Mouse (Mus musculus) intestine, postnatal 0 days (tissue): ENCODE measurements around the gene Cog4. TPM values are rescaled to one million over a fixed set of nuclear protein-coding genes. Genes with fewer than 3 reads are reported as not detected.

Experiments used
- ATAC-seq: fragments of 200-750 bp; cut with Nextera tagmentation; 2 replicates; pipeline ENCODE4 v1.8.0; 2017; ENCODE audit warnings: mild to moderate bottlenecking, moderate TSS enrichment, moderate library complexity
- H3K27ac ChIP-seq: fragments of 300-500 bp; sonication (generic); 2 replicates; pipeline ENCODE4 v1.5.1; 2014; ENCODE audit warnings: mild to moderate bottlenecking, low read depth, low read length, moderate library complexity
- H3K27me3 ChIP-seq: fragments of 300-500 bp; sonication (generic); replicated peaks from 2 replicates; pipeline ENCODE4 v1.6.1; 2014; ENCODE audit warnings: low read length, mixed read lengths; ENCODE audit not compliant: control insufficient read depth, insufficient read depth
- H3K36me3 ChIP-seq: fragments of 300-500 bp; sonication (generic); 2 replicates; pipeline ENCODE4 v1.6.1; 2014; ENCODE audit warnings: mild to moderate bottlenecking, moderate library complexity; ENCODE audit not compliant: control insufficient read depth, insufficient read depth
- H3K4me1 ChIP-seq: fragments of 300-500 bp; sonication (generic); replicated peaks from 2 replicates; pipeline ENCODE4 v1.6.1; 2014; ENCODE audit warnings: antibody characterized with exemption, low read length, mixed read lengths; ENCODE audit not compliant: control insufficient read depth, insufficient read depth
- H3K4me2 ChIP-seq: fragments of 300-500 bp; sonication (generic); replicated peaks from 2 replicates; pipeline ENCODE4 v1.6.1; 2014; ENCODE audit warnings: low read depth, mild to moderate bottlenecking, moderate library complexity
- H3K4me3 ChIP-seq: fragments of 300-500 bp; sonication (generic); 2 replicates; pipeline ENCODE4 v1.5.1; 2014; ENCODE audit warnings: low read depth, low read length
- H3K9ac ChIP-seq: fragments of 300-500 bp; sonication (generic); 2 replicates; pipeline ENCODE4 v1.6.1; 2014; ENCODE audit warnings: mild to moderate bottlenecking, low read depth, low read length
- H3K9me3 ChIP-seq: fragments of 300-500 bp; sonication (generic); 2 replicates; pipeline ENCODE4 v1.6.1; 2016; ENCODE audit warnings: mixed run types; ENCODE audit not compliant: control insufficient read depth
- CTCF ChIP-seq: sonication (generic); IDR thresholded peaks from 2 replicates; pipeline ENCODE4 v1.5.1; 2016; ENCODE audit warnings: low read depth, mild to moderate bottlenecking, control low read depth, antibody characterized with exemption, moderate library complexity
- WGBS: fragments of 180-500 bp; shearing (Covaris S2); extraction: QIAGEN DNeasy Blood & Tissue Kit; methylation state at CpG from one replicate; pipeline ENCODE4 v1.1.7; 2014; 5-methylcytosine and 5-hydroxymethylcytosine counted together
- polyA plus RNA-seq: library from polyadenylated mRNA; unstranded; fragments of >200 nt; fragmentation: Nextera tagmentation; extraction: Ambion mirVana; gene quantifications from 2 replicates; pipeline ENCODE4 v1.2.1, GENCODE M21; 2015

The Cog4 gene
- polyA plus RNA-seq, 1 experiment from 2014 or later = 40.2 TPM

DNA sequence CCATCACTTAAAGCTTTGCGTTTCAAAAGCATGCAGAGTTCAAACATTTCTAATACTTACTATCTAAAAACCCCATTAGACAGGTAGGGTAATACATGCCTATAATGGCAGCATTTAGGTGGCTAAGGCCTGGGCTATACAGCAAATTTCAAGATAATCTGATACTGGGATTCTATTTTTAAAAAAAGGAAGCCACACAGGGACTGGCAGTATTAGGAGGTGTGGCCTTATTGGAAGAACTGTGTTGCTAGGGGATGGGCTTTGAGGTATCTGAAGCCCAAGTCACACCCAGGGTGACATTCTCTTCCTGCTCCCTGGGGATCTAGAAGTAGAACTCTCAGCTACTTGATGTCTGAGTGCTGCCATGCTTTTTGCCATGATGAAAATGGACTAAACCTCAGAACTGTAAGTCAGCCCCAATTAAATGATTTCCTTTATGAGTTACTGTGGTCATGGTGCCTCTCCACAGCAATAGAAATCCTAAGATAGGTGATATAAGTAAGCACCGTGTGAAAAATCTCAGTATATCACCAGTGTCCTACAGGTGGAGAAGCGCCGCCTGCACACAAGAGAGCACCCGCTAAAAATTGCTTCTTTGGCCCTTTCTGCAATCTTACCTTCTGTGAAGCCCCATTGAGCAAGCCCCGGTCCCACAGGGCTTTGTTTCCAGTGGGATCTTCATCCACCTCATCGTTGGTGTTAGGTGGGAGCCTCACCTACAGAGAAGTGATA is 33.9 kb upstream of the Cog4 start:
- no peak for TF ChIP-seq CTCF
- Histone ChIP-seq H3K4me1 (no peaks in the 10 kb centered on the region), H3K9me3 (no peaks in the 10 kb centered on the region), H3K27ac (no peak overlapping the region), H3K36me3 (peaks cover 84% of the 10 kb centered on the region), H3K4me2 (no peak overlapping the region), H3K4me3 (no peak overlapping the region), H3K9ac (no peak overlapping the region), H3K27me3 (no peaks in the 10 kb centered on the region)
- no peak for ATAC-seq
- WGBS = 92% methylated on average over 7 of the region's 7 CpGs

DNA sequence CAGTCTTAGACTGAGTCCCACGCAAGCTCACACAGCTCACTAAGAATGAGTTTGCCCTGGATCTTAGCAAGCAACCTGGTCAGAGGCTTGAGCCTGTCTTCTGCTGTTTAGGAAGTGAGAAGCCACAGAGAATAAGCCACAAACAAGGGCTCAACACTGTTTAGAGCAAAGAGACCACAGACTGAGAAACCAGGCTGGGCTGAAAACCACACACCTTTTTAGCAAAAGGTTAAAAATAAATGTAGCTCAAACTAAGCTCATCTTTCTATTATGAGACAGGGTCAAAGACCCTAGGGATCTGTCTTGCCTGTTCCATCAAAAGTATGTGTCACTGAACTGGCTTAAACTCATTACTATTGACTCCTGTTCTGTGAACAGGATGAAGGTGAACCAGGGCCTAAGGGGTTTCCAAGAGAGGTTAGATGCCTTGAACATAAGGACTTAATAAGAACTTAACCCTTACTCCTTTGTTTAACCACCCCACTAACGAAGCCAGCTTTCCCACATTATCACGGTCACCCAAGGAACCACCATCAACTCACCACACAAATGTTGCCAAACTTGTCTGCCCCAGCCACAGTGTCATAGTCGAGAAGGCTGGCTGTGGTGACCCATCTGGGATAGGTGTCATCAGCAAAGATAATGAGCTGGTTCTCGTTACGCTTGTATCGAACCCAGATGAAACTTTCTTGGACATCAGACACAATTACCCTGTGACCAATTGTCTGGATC is 33.2 kb upstream of the Cog4 start:
- WGBS = 88% methylated on average over 7 of the region's 7 CpGs
- Histone ChIP-seq H3K4me1 (no peaks in the 10 kb centered on the region), H3K9ac (no peak overlapping the region), H3K4me2 (no peak overlapping the region), H3K27ac (no peak overlapping the region), H3K36me3 (peaks cover 91% of the 10 kb centered on the region), H3K4me3 (no peak overlapping the region), H3K27me3 (no peaks in the 10 kb centered on the region), H3K9me3 (no peaks in the 10 kb centered on the region)
- ATAC-seq = no peak
- TF ChIP-seq CTCF = no peak

DNA sequence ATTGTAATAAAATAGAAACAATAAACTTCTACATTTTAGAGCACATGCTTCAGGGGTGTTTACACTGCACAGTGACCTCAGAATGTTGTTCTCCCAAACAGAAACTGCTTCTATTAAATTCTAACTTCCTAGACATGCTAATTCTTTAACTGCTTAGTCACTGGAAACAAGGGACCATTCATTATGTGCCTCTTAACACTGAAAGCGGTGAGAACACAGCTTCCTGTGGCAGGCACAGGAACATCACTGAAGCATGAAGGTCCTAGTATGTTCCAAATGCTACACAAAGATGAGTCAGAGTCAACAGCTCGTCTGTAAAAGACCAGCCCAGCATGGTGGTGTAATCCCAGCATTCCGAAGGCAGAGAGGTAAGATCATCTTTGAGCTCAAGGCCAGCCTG is 31.1 kb upstream of the Cog4 start:
- Histone ChIP-seq H3K36me3 (peaks cover 99% of the 10 kb centered on the region), H3K9me3 (no peaks in the 10 kb centered on the region), H3K4me2 (no peak overlapping the region), H3K4me1 (no peaks in the 10 kb centered on the region), H3K4me3 (no peak overlapping the region), H3K27me3 (no peaks in the 10 kb centered on the region), H3K9ac (no peak overlapping the region), H3K27ac (no peak overlapping the region)
- no peak for TF ChIP-seq CTCF
- no peak for ATAC-seq
- 63% methylated on average over 3 of the region's 3 CpGs for WGBS

DNA sequence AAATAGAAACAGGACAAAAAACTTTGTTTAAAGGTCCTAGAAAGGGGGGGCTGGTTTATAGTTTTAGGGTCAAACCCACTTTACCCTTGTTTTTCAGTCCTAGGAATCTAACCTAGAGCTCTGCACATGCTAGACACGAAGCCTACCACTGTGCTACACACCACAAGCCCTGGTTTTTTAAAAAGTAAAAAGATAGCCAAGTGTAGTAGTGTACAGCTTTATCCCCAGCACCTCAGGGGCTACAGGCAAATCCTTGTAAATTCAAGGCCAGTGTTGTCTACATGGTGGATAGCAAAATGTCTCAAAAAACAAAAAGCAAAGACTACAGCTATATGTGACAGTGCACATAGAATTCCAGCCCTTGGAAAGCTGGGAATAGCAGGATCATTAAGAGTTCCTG is 29.4 kb upstream of the Cog4 start:
- no peak overlapping the region for H3K4me3 ChIP-seq
- no peaks in the 10 kb centered on the region for H3K9me3 ChIP-seq
- H3K4me1 ChIP-seq = no peaks in the 10 kb centered on the region
- no peak for TF ChIP-seq CTCF
- H3K36me3 ChIP-seq = peaks cover 98% of the 10 kb centered on the region
- ATAC-seq = no peak
- no peak overlapping the region for H3K9ac ChIP-seq
- H3K27ac ChIP-seq = no peak overlapping the region
- no peaks in the 10 kb centered on the region for H3K27me3 ChIP-seq
- H3K4me2 ChIP-seq = no peak overlapping the region
- WGBS = 97% methylated on average over 1 of the region's 1 CpGs

DNA sequence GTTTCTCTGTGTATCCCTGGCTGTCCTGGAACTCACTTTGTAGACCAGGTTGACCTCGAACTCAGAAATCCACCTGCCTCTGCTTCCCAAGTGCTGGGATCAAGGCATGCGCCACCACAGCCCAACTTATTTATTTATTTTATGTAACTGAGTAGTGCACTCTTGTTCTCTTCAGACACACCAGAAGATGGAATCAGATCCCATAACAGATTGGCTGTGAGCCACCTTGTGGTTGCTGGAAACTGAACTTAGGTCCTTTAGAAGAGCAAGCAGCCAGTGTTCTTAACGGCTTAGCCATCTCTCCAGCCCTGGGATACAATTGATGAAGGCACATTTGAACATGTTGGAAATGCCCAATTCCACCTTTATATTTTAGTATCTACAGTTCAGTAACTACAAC is 27.8 kb upstream of the Cog4 start:
- no peak overlapping the region for H3K27ac ChIP-seq
- ATAC-seq = no peak
- no peaks in the 10 kb centered on the region for H3K9me3 ChIP-seq
- no peak overlapping the region for H3K9ac ChIP-seq
- no peak overlapping the region for H3K4me2 ChIP-seq
- no peaks in the 10 kb centered on the region for H3K4me1 ChIP-seq
- no peak overlapping the region for H3K4me3 ChIP-seq
- no peaks in the 10 kb centered on the region for H3K27me3 ChIP-seq
- TF ChIP-seq CTCF = peak; percentile 61
- H3K36me3 ChIP-seq = peaks cover 99% of the 10 kb centered on the region
- 79% methylated on average over 3 of the region's 3 CpGs for WGBS

DNA sequence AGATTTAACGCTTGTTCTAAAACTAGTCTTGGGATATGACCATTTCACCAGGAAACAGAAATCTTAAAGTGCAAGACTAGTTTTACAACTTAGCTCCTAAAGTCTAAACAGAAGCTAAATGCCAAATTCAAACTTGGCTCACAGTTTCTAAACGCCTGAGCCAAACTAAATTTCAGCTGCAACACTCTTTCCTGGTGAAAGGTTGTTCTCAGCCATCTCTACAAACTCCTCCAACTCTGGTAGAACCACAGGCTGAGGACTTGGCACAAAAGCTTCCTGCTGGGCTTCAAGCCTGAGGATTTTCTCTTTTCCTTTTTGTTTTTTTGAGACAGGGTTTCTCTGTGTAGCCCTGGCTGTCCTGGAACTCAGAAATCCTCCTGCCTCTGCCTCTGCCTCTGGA is 26.1 kb upstream of the Cog4 start:
- Histone ChIP-seq H3K4me3 (no peak overlapping the region), H3K4me2 (no peak overlapping the region), H3K36me3 (peaks cover 98% of the 10 kb centered on the region), H3K27me3 (no peaks in the 10 kb centered on the region), H3K9ac (no peak overlapping the region), H3K4me1 (no peaks in the 10 kb centered on the region), H3K27ac (no peak overlapping the region), H3K9me3 (no peaks in the 10 kb centered on the region)
- 89% methylated on average over 2 of the region's 2 CpGs for WGBS
- no peak for TF ChIP-seq CTCF
- ATAC-seq = no peak
